Mouse (Mus musculus): ENCODE results near the gene Plxdc2.
A peak's percentile ranks its signal among the peaks of the same experiment; 100 is the strongest.

The Plxdc2 gene

GRCm38 (mm10) chr2:16414340-16414976, 58.4 kb downstream of the Plxdc2 start:
- DNase-seq = no peak

- DNase-seq = peak; percentile 48
Measured at GRCm38 (mm10) chr2:16439030-16439429, 82.9 kb downstream of the Plxdc2 start.

GRCm38 (mm10) chr2:16442643-16443042, 86.5 kb downstream of the Plxdc2 start:
- peak; percentile 34 for DNase-seq

GRCm38 (mm10) chr2:16447936-16448335, 91.8 kb downstream of the Plxdc2 start:
- DNase-seq = no peak

- DNase-seq = no peak
Measured at GRCm38 (mm10) chr2:16450838-16451665, 94.9 kb downstream of the Plxdc2 start.

GRCm38 (mm10) chr2:16451666-16452009, 95.5 kb downstream of the Plxdc2 start:
- DNase-seq = no peak

- no peak for DNase-seq
Measured at GRCm38 (mm10) chr2:16452080-16452479, 96.0 kb downstream of the Plxdc2 start.

- DNase-seq = no peak
Measured at GRCm38 (mm10) chr2:16456264-16456780, 100.2 kb downstream of the Plxdc2 start.

GRCm38 (mm10) chr2:16459490-16459889, 103.4 kb downstream of the Plxdc2 start:
- no peak for DNase-seq

- no peak for DNase-seq
Measured at GRCm38 (mm10) chr2:16470099-16470498, 114.0 kb downstream of the Plxdc2 start.

- DNase-seq = peak; percentile 80
Measured at GRCm38 (mm10) chr2:16483943-16484342, 127.8 kb downstream of the Plxdc2 start.

GRCm38 (mm10) chr2:16485970-16486369, 129.9 kb downstream of the Plxdc2 start:
- no peak for DNase-seq

GRCm38 (mm10) chr2:16491242-16491641, 135.1 kb downstream of the Plxdc2 start:
- DNase-seq = no peak

- no peak for DNase-seq
Measured at GRCm38 (mm10) chr2:16502843-16503242, 146.7 kb downstream of the Plxdc2 start.

- DNase-seq = no peak
Measured at GRCm38 (mm10) chr2:16507540-16508230, 151.6 kb downstream of the Plxdc2 start.

GRCm38 (mm10) chr2:16518148-16518547, 162.0 kb downstream of the Plxdc2 start:
- no peak for DNase-seq

- DNase-seq = no peak
Measured at GRCm38 (mm10) chr2:16523427-16523826, 167.3 kb downstream of the Plxdc2 start.

- no peak for DNase-seq
Measured at GRCm38 (mm10) chr2:16532244-16532643, 176.1 kb downstream of the Plxdc2 start.

- no peak for DNase-seq
Measured at GRCm38 (mm10) chr2:16534566-16534965, 178.5 kb downstream of the Plxdc2 start.

- peak; percentile 10 for DNase-seq
Measured at GRCm38 (mm10) chr2:16541226-16541625, 185.1 kb downstream of the Plxdc2 start.

- no peak for DNase-seq
Measured at GRCm38 (mm10) chr2:16545207-16545606, 189.1 kb downstream of the Plxdc2 start.

GRCm38 (mm10) chr2:16559287-16559686, 203.2 kb downstream of the Plxdc2 start:
- DNase-seq = no peak

GRCm38 (mm10) chr2:16568263-16568662, 212.2 kb downstream of the Plxdc2 start:
- no peak for DNase-seq

Measured in cerebellum, adult 9-10 months (tissue).